Mouse (Mus musculus): Measurements from ENCODE around the gene Mpi.

Mpi gene

DNA sequence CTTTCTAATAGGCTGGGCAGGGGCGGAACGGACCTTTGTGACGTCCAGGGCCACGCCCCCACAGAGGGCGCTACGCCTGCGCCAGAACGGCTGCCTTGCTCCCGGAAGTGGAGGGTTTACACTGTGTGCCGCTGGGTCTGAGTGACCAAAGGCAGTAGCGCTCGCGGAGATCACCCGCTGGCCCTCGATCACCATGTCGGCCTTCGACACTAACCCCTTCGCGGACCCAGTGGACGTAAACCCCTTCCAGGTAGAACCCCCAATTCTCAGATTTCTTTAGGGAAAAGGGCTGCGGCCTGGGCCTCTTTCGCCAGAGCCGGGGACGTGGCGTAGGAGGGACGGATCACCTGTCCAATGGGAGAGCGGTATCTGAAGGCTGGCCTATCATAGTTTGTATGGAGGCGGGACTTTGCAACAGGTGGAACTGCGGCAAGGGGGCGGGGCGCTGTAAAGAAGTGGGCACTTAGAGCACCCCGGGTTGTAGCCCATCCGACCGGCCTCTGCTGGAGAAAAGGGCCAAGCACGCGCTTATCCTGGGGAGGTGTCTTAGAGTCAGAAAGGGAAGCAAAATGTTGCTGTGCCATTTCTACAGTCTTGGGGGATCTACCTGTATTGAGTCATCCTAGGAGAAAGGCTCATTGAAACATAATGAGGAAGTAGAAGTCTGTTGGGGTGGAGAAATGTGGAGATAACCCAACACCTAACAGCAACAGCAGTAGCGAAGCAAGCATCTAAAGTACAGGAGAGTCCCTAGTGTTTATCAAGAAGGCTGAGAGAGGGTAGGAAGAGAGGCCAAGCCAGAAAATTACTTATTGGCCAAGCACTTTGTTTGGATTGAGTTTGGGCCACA is 8.5 kb upstream of the Mpi start, which contains the start of gene Scamp2:
Scamp2 (plus strand) TSS at position 83 of the 850 bp plus-strand sequence.
- DNase-seq, result peak; percentile 96 to 97

DNA sequence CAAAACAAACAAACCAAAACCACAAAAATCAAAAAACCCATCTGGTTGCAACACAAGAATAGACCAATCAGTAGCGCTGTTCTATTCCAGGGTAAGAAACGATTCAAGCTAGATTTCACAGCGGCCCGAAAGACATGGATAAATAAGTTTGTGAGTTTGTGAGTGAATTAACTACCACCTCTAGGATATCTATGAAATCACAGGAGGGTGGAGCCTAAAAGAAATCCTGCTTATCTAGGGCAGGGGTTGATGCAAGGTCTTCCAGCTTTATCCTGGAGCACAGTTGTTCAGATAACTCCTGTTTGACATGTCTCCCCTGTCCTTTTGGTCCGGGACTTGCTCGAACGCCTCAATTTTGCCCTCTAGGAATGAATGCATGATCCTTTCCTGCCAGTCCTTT is 7.7 kb upstream of the Mpi start:
- no peak for DNase-seq

DNA sequence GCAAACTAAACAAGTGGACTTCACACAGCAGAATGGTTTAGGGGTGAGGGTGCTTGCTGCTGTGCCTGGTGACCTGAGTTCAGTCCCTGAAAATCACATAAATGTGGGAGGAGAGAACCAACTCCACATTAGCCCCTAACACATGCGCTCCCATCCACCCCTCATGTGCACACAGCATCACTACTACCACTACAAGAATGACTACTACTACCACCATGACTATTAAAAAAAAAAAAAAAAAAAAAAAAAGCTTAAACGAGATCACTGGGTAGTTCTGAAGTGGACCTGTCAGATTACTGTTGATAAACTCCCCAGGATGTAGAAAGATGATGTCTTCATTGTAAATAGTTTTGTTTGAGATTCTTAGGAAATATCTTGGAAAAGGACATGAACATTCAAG is 7.0 kb upstream of the Mpi start:
- DNase-seq, result no peak

DNA sequence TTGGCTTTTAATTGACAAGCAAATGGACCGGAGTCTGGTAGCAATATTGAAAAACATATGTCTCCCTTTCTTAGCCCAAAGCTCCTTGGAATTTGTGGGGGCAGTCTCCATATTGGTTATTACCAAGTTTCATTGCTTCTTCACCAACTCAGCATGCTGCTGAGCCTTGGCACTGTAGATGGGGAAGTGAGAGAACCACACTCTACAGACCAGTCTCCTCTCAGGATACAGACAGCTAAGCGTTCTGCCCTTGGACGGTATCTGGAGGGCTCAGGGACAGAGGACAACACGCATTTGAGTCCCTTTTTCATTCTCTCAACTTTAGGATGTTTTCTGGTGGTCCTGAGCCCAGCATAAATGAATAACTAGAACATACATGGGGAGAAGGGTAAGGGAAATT is 6.1 kb upstream of the Mpi start:
- DNase-seq, result peak in 1 of 2 experiments; percentile 14

DNA sequence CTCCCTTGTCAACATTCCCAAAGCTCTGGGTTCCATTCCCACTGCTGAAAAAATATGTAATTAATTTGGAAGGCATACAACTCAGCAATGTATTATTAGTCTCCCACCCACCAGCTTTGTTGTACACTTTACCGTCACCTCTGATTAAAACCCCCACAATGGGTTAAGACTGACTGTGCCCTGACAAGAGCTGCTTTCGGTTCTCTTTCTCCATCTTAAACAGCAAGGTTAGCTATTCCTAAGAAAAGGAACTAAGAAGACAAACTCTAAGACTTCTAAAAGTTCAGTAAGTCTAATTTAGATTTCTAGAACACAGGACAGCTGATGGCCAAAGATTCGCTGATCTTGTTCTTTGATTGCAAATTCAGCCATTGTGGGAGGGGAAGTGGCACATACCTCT is 4.7 kb upstream of the Mpi start:
- no peak for DNase-seq

DNA sequence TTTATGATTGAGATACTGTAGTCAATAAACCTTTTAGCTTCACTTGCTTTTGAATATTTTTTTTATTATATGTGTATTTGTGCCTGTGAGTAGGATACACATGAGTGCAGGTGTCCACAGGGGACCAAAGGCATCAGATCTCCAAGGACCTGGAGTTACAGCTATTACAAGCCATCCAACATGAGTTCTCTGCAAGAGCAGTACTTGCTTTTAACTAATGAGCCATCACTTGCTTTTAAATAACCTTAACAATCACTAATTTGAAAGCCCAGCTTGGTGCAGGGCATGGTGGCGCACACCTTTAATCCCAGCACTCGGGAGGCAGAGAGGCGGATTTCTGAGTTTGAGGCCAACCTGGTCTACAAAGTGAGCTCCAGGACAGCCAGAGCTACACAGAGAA is 2.2 kb upstream of the Mpi start:
- no peak for DNase-seq

DNA sequence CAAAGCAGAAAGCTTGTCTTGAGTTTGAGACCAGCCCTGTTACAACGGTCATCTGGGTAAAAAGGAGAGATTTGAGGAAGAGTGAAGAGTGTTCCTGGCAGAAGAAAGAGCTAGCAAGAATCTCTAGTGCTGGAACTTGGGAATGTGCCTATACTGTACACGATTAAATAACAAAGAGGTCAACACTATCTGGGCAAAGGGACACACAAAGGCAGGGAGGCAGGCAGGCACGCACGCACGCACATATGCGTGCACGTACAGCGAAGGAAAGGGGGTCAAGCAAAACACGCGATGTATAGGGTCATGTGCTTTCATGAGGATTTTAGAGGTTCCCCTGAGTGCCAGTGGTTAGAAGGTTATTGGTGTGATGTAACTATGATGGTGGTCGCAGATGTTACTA is 556 bp upstream of the Mpi start:
- no peak for DNase-seq

DNA sequence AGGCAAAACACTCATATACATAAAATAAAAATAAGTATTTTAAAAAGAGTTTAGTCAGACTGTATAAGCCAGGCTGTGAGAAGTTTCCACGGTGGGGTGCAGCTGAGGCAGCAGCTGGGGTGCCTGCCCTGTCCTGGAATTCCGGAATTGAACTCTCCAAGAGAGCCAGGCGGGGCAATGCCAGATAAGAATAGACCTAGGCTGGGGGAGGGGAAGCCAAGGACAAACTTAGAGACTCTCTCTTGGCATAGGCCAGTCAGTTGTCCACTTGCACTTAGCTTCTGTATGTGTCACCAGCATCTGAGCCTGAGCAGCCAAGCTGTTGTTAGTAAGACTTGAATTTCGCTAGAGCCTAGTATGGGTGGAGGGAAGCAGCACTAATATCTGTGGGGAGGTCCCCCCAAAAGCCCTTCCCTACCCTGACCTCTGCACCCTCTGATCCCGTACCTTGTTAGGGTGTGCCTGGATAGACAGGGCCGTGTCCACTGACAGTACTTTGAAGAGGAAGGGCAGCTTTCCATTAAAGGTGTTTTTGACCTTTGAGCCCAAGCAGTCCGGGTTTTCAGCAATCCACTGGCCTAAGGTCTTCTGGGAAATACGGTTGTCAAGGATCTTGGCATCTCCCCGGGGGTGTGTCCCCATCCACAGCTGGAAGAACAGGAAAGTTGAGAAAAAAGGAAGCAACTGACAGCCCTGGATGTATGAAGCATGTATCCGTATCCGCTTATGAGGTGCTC is 2.3 kb downstream of the Mpi start:
- no peak for DNase-seq

DNA sequence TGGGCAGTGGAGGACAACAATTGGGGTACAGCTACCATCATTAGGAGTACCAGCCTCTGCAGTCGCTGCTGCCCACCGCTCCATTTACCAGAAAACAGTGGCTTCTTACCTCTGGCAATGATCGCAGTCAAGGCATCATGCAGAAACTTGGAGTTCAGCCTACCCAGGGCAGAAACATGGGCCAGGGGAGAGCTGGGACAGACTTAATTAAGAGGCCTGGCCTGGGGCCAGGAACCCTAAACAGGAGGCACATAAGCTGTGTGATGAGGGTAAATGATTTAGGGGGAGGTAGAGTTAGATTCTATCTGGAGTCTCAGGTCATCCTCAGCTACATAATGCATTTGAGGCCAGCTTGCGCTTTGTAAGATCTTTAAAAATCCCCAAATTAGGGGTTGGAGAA is 3.4 kb downstream of the Mpi start:
- DNase-seq, result no peak

DNA sequence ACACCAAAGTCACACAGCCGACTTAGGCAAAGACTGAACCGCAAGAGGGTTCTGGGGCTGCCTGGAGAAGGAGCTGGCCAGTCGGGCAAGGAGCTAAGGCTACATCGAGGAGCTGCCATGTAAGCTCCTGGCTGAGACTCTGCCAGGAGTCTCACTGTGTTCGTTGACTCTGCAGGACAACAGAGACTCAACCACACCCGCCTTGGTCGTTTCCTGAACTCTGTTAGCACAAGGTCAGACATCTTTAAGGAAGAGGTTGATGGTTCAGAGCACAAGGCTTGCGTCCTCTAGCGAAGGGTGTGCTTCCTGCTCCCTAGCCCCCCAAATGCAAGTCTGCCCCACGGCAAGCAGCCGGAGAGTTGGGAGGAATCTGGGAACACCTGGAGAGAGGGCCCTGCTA is 4.7 kb downstream of the Mpi start:
- no peak for DNase-seq

DNA sequence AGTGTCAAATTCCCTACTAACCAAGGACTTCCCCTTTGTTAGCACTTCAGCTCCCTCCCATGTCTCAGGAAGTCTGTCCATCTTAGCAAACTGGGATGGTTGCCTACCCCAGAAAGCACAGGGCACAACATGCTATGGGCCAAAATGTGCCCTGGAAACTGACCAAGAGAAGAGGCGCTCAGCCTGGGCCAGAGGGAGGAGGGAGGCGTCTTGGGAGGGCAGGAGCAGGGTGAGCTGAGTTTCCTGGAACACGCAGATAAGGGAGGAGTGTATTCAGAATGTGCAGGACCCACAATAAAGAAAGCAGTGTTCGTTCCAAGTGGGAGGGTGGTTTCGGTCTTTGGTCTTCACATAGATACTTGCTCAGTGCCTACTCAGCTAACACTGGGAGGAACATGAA is 5.3 kb downstream of the Mpi start:
- DNase-seq, result no peak

DNA sequence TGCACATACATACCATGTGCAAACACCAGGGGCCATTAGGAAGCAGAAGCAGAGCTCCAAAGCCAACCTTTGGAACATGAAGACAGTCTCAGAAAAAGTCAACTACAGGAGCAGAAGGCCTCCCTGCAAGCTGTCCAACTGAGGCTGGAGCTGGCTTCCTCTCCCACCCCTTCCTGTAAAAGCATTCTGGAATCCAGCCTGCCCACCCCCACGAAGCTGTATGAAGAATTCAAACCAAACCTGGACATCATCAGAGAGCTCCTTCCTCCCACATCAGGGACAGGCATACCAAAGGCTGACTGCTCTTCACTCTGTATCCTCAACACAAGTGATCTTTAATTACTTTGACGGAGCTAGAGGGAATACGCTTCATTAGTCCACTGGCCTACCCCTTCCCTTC is 8.6 kb downstream of the Mpi start:
- DNase-seq, result no peak

DNA sequence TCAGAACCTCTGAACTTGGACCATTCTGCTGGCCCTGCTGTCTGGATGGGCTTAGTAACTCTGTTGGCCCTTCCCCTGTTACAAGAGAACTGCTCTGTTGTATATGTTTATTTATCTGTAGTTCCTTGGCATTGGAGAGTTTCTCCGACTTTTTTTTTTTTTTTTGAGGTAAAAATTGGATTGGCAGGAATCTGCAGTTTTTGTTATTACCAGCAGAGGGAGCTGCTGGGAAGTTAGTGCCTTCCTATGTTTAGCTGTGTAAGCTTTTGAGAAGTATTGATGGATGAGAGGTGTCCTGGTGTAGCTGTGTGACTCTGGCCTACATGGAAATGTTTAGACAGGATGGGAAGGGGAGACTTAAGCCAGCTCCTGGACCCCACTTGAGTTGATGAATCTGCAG is 11.3 kb downstream of the Mpi start:
- DNase-seq, result peak; percentile 66 to 70

DNA sequence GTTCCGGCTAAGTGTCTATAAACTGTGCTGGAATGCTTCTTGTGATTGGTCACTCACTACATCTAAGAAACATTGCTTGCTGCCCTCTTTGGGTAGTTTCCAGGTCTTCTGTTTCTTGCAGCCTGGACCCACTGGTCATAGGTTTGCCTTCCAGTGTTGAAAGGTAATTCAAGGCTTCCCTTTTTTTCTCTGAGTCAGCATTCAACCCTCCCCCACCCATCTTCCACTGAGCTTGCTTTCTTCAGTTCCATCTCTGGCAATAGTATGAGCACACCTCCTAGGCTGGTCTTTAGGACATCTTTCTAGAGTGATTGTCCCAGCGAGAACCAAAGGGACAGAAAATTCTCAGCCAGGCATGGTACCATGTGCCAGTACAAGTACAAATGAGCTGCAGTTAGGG is 13.0 kb downstream of the Mpi start:
- DNase-seq, result no peak

DNA sequence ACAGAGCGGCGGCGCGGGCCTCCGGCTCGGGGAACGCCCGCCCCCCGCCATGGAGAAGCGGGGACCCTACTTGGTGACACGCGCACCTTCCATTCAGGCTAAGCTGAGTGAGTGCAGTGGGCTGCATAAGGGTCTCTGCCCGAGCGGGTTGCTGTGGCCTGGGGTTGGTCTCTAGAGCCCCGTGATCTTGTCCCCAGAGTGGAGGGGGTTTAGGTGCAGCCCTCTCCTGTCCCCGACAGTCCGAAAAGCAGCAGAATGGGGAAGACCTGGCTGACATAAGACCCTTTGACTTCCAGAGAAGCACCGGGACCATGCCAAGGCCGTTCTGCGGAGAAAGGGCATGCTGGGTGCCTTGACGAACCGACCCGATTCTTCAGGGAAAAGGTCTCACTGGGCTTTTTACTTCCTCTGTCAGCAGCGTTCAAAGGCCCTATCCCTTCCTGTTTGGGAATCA is 14.8 kb downstream of the Mpi start:
- no peak for DNase-seq

DNA sequence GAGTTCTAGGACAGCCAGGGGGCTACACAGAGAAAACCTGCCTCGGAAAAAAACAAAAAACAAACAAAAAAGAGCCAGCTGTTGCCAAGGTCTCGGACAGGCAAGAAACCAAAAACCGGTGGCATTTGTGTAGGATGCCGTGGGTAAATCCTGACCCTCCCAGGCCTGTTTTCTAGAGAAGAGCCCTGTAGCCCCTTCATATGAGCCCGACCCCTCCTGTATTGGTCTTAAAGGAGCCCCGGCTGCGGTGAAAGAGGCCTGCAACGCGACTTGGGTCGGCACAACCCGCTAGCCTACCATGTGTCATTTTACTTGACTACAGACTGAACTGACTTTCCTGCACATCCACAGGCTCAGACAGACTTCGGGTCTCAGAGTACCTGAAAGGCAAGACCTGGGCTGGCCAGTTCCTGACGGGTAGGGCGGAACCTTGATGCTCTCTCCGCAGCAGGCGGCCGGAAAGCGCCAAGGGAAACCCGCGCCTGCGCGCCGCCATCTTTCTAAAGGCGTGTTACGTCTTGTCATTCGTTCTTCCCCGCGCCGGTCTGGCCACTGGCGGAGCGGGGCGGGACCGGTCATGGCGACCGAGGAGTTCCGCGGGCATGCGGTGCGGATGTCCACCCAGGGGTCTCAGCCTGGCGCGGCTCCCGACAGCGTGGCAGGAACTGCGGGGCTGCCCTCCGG is 15.4 kb downstream of the Mpi start, which contains the start of gene Fam219b:
Fam219b (plus strand) TSS at position 485 of the 684 bp plus-strand sequence.
- DNase-seq, result peak; percentile 84 to 86

DNA sequence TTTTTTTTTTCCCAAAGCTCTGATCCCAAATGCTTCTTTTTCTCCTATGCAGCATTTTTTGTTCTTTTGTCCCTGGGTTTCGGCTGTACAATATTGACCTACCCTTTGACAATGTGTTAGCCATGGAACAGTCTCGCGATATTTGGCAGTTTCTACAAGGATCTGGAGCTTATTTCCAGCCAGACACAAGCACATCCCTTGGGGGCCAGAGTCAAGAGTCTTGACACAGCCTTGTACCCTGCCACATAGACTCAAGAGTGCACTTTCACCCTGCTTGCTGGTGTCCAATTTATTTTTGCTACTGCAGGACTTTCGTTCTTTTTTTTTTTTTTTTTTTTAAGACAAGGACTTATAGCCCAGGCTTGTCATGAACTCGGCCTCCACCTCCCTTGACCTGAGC is 16.2 kb downstream of the Mpi start:
- DNase-seq, result no peak

DNA sequence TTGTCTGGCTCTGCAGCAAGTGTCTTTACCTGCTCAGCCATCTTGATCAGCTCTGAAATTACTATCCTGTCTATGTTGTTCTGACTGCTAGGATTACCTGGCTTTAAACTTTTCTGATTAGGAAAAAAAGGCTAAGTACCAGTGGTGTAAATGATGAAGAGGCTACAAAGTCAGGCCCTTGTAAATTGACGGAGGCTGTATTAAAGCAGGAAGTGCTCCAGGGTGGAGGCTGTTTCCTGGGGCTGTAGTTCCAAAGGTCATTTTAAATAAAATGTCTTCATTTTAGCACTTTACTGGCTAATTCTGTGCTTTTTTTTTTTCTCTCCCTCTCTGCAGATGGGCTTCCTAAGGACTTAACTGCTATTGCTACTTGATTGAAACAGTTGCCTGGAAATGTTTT is 20.6 kb downstream of the Mpi start:
- no peak for DNase-seq

DNA sequence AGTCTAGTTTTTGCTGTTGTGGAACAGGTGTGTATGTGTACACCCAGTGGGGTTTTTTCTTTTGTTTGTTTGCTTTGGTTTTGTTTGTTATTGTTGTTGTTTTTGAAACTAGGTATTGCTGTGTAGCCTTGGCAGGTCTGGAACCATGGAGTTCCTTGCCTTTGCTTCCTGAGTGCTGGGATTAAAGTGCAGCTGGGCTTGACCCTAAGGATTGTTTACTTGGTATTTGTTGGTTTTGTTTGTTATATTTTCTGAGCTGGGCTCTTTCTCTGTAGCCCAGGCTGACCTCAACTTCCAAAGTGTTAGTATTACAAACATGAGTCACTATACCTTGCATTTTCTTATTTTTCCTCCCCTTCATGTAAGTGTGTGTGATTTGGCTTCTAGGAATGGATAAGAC is 26.1 kb downstream of the Mpi start:
- no peak for DNase-seq

DNA sequence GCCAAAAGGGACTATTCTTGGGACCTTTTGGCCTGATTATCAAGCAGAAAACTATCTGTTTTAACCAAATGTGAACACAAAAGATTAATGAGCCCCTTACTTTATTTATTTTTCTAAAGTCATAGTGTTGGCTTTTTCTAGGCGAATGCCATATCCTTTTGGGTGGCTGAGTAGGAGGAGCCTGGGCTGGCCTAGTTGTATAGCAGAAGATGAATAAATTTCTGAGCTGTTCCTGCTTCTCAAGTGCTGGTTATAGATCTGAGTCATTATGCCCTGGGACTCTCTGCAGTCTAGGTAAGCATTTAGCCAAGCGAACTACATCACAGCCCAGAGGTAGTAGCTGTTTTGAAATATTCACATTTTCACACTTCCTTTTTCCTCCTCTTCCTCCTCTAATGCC is 27.0 kb downstream of the Mpi start:
- DNase-seq, result no peak

DNA sequence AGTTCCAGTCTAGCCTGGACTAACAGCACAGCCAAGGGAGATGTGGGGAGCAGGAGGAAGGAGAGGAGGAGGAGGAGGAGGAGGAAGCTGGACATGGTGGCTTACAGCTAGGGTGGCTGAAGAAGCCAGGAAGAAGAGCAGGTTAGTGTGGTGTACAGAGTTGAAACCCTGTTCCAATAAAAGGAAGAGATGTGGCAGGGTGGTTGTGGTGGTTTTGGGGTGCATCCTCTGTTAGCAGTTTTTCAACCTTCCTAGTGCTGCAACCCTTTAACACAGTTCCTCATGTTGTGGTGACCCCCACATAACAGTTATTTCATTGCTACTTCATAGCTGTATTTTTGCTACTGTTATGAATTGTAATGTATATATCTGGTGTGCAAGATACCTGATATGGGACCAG is 28.1 kb downstream of the Mpi start:
- no peak for DNase-seq

DNA sequence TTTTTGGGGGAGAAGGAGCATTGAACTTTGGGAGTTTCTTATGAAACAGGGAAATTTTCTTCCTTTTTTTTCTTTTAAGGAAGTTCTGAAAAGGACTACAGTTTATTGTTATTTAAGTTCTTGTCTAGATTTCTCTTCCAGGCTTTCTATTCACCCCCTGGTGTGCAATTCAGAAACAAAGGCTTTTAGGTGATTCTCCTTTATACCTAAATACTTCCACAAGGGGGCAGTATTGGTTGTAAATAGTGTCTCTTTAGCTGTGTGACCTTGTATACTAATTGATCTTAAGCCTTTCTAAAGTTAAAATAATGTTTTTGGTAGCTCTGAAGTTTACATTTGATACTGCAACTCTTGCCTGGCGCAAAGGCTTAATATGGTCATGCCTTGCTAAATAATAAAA is 28.8 kb downstream of the Mpi start:
- DNase-seq, result peak in 1 of 2 experiments; percentile 29

DNA sequence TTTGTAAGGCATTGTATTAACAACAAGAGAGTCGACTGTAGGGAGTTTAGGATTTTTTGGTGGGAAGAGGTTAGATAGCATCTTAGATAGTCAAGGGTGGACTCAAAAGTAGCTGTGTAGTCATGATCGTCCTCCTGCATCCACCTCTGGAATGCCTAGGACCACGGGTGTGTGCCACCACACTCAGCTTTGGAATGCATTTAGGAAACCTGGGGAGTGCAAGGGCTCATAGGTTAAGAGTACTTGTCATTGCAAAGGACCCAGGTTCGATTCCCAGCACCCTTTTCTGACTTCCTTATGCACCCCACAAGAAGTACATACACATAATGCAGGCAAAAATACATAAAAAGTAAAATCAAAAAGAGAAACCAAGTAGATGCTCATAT is 29.7 kb downstream of the Mpi start:
- no peak for DNase-seq

Data from B cell, adult 2 months (primary cell).